Mouse (Mus musculus): ENCODE data around the gene Drc7.
A peak's percentile ranks its signal among the peaks of the same experiment; 100 is the strongest.

The Drc7 gene

GRCm38 (mm10) chr8:95059812-95060533 lies 5.1 kb downstream of the Drc7 start:
- no peak for DNase-seq (ENCODE audit: low spot score)

- no peak for DNase-seq (ENCODE audit: low spot score)
Observed at GRCm38 (mm10) chr8:95064531-95064930, 9.6 kb downstream of the Drc7 start.

- no peak for DNase-seq (ENCODE audit: low spot score)
Observed at GRCm38 (mm10) chr8:95067582-95067981, 12.7 kb downstream of the Drc7 start.

GRCm38 (mm10) chr8:95075504-95075903 lies 20.6 kb downstream of the Drc7 start:
- DNase-seq (ENCODE audit: low spot score) = no peak

- DNase-seq (ENCODE audit: low spot score) = no peak
Observed at GRCm38 (mm10) chr8:95076151-95076550, 21.2 kb downstream of the Drc7 start.

- DNase-seq (ENCODE audit: low spot score) = no peak
Observed at GRCm38 (mm10) chr8:95078055-95078454, 23.2 kb downstream of the Drc7 start.

GRCm38 (mm10) chr8:95079305-95079704 lies 24.4 kb downstream of the Drc7 start:
- DNase-seq (ENCODE audit: low spot score) = no peak

- peak; percentile 99 for DNase-seq (ENCODE audit: low spot score)
Observed at GRCm38 (mm10) chr8:95080381-95081341, 25.8 kb downstream of the Drc7 start, which contains the start of gene Katnb1. Gene Katnb1 (plus strand): TSS chr8:95081186.

GRCm38 (mm10) chr8:95081650-95082049 lies 26.7 kb downstream of the Drc7 start:
- no peak for DNase-seq (ENCODE audit: low spot score)

- no peak for DNase-seq (ENCODE audit: low spot score)
Observed at GRCm38 (mm10) chr8:95084261-95084660, 29.4 kb downstream of the Drc7 start.

GRCm38 (mm10) chr8:95084744-95085431 lies 30.0 kb downstream of the Drc7 start:
- no peak for DNase-seq (ENCODE audit: low spot score)

- DNase-seq (ENCODE audit: low spot score) = no peak
Observed at GRCm38 (mm10) chr8:95085432-95086141, 30.7 kb downstream of the Drc7 start.

GRCm38 (mm10) chr8:95093574-95093973 lies 38.7 kb downstream of the Drc7 start:
- no peak for DNase-seq (ENCODE audit: low spot score)

GRCm38 (mm10) chr8:95099009-95099408 lies 44.1 kb downstream of the Drc7 start:
- peak; percentile 48 for DNase-seq (ENCODE audit: low spot score)

GRCm38 (mm10) chr8:95101972-95102371 lies 47.1 kb downstream of the Drc7 start:
- no peak for DNase-seq (ENCODE audit: low spot score)

- DNase-seq (ENCODE audit: low spot score) = no peak
Observed at GRCm38 (mm10) chr8:95107306-95107705, 52.4 kb downstream of the Drc7 start.

- DNase-seq (ENCODE audit: low spot score) = no peak
Observed at GRCm38 (mm10) chr8:95112594-95112993, 57.7 kb downstream of the Drc7 start.

GRCm38 (mm10) chr8:95113108-95113507 lies 58.2 kb downstream of the Drc7 start:
- no peak for DNase-seq (ENCODE audit: low spot score)

- DNase-seq (ENCODE audit: low spot score) = no peak
Observed at GRCm38 (mm10) chr8:95113750-95114149, 58.8 kb downstream of the Drc7 start.

- DNase-seq (ENCODE audit: low spot score) = no peak
Observed at GRCm38 (mm10) chr8:95123455-95123854, 68.6 kb downstream of the Drc7 start.

GRCm38 (mm10) chr8:95126497-95126896 lies 71.6 kb downstream of the Drc7 start:
- DNase-seq (ENCODE audit: low spot score) = no peak

- DNase-seq (ENCODE audit: low spot score) = no peak
Observed at GRCm38 (mm10) chr8:95127658-95128057, 72.8 kb downstream of the Drc7 start.
